Mouse (Mus musculus) CH12.LX (cell line): ENCODE data around the gene 1700069L16Rik. TPM values are rescaled to one million over a fixed set of nuclear protein-coding genes. Genes with fewer than 3 reads are reported as not detected.
A peak's percentile ranks its signal among the peaks of the same experiment; 100 is the strongest.

Experiments
- DNase-seq: peaks from one replicate; pipeline ENCODE4 v3.0.0-alpha.2; 2013; ENCODE audit errors: extremely low read depth
- H3K27ac ChIP-seq: 2 replicates; pipeline ENCODE4 v1.5.1; 2012; ENCODE audit warnings: low read depth, mild to moderate bottlenecking, control low read depth, moderate library complexity; ENCODE audit not compliant: insufficient read depth
- H3K27me3 ChIP-seq: replicated peaks from 2 replicates; pipeline ENCODE3; 2012; ENCODE audit warnings: inconsistent platforms
- H3K36me3 ChIP-seq, 2 experiments: replicated peaks in 1 of 2; 2 replicates each; pipeline versions ENCODE3 to v1.6.1; 2012; ENCODE audit warnings: inconsistent platforms in 1 of 2, low read length in 1 of 2, mild to moderate bottlenecking in 1 of 2, mixed read lengths in 1 of 2, moderate library complexity in 1 of 2; ENCODE audit not compliant: control insufficient read depth in 1 of 2, insufficient read depth in 1 of 2
- H3K4me1 ChIP-seq, 2 experiments: 2 replicates each; pipeline ENCODE4 v1.6.1; 2012; ENCODE audit warnings: inconsistent platforms in 1 of 2, moderate library complexity in 1 of 2; ENCODE audit not compliant: insufficient read depth in 2 of 2, control insufficient read depth in 1 of 2
- H3K4me2 ChIP-seq: 2 replicates; pipeline ENCODE4 v1.6.1; 2012; ENCODE audit warnings: low read depth, mild to moderate bottlenecking, control low read depth; ENCODE audit not compliant: poor library complexity, insufficient read depth, severe bottlenecking
- H3K4me3 ChIP-seq, 3 experiments: fragments of 150-350 bp in 1 of 3; sonication (generic) in 1 of 3; replicated peaks in 1 of 3; 2 replicates each; pipeline versions ENCODE3 to v1.5.1; 2011 to 2012; ENCODE audit warnings: low read depth in 2 of 3, low read length in 2 of 3, mild to moderate bottlenecking in 2 of 3, moderate library complexity in 2 of 3, control low read depth in 1 of 3, improper control_type of control experiment in 1 of 3, inconsistent platforms in 1 of 3, mixed read lengths in 1 of 3; ENCODE audit not compliant: poor library complexity in 1 of 3
- H3K79me2 ChIP-seq: replicated peaks from 2 replicates; pipeline ENCODE4 v1.6.1; 2012; ENCODE audit warnings: mild to moderate bottlenecking, moderate library complexity; ENCODE audit not compliant: control insufficient read depth, poor library complexity, insufficient read depth, severe bottlenecking; ENCODE audit errors: extremely low read depth
- H3K9ac ChIP-seq: 2 replicates; pipeline ENCODE4 v1.6.1; 2012; ENCODE audit warnings: low read depth, mild to moderate bottlenecking, control low read depth, moderate library complexity; ENCODE audit not compliant: insufficient read depth
- H3K9me3 ChIP-seq: replicated peaks from 2 replicates; pipeline ENCODE3; 2012; ENCODE audit warnings: low read length, inconsistent platforms, mixed read lengths
- BHLHE40 ChIP-seq: IDR thresholded peaks from 2 replicates; pipeline ENCODE4 v1.6.1; 2011; ENCODE audit warnings: mild to moderate bottlenecking, low read depth, low read length, improper control_type of control experiment
- CHD1 ChIP-seq: IDR thresholded peaks from 2 replicates; pipeline ENCODE4 v1.6.1; 2012; ENCODE audit warnings: low read depth, low read length, improper control_type of control experiment, inconsistent platforms
- CHD2 ChIP-seq: IDR thresholded peaks from 2 replicates; pipeline ENCODE4 v1.6.1; 2011; ENCODE audit warnings: low read length, improper control_type of control experiment
- CTCF ChIP-seq, 2 experiments: IDR thresholded peaks in 1 of 2; conservative IDR thresholded peaks in 1 of 2; 2 replicates each; pipeline ENCODE4 v1.5.1; 2011 to 2012; ENCODE audit warnings: low read depth in 2 of 2, low read length in 2 of 2, improper control_type of control experiment in 1 of 2, inconsistent platforms in 1 of 2, mild to moderate bottlenecking in 1 of 2, moderate library complexity in 1 of 2
- ELF1 ChIP-seq: IDR thresholded peaks from 2 replicates; pipeline ENCODE4 v1.6.1; 2014; ENCODE audit warnings: low read depth, mild to moderate bottlenecking, inconsistent platforms, low read length, improper control_type of control experiment
- EP300 ChIP-seq: IDR thresholded peaks from 2 replicates; pipeline ENCODE4 v1.6.1; 2011; ENCODE audit warnings: low read length, improper control_type of control experiment
- ETS1 ChIP-seq: conservative IDR thresholded peaks from 2 replicates; pipeline ENCODE4 v1.6.1; 2012; ENCODE audit warnings: low read depth, mild to moderate bottlenecking, inconsistent platforms, low read length, improper control_type of control experiment, moderate library complexity
- GABPA ChIP-seq: IDR thresholded peaks from 2 replicates; pipeline ENCODE4 v1.6.1; 2012; ENCODE audit warnings: low read depth, low read length, improper control_type of control experiment, inconsistent platforms; ENCODE audit not compliant: insufficient replicate concordance
- HCFC1 ChIP-seq: IDR thresholded peaks from 2 replicates; pipeline ENCODE4 v1.6.1; 2012; ENCODE audit warnings: low read depth, mild to moderate bottlenecking, inconsistent platforms, low read length, improper control_type of control experiment
- IRF4 ChIP-seq: IDR thresholded peaks from 2 replicates; pipeline ENCODE4 v1.6.1; 2014; ENCODE audit warnings: low read depth, mild to moderate bottlenecking, inconsistent platforms, low read length, improper control_type of control experiment
- JUN ChIP-seq: IDR thresholded peaks from 2 replicates; pipeline ENCODE4 v1.6.1; 2011; ENCODE audit warnings: low read depth, mild to moderate bottlenecking, low read length, improper control_type of control experiment, moderate library complexity; ENCODE audit not compliant: insufficient read depth
- JUND ChIP-seq: conservative IDR thresholded peaks from 2 replicates; pipeline ENCODE4 v1.6.1; 2011; ENCODE audit warnings: low read depth, low read length, improper control_type of control experiment
- KAT2A ChIP-seq: IDR thresholded peaks from 2 replicates; pipeline ENCODE4 v1.6.1; 2012; ENCODE audit warnings: low read length, improper control_type of control experiment, inconsistent platforms; ENCODE audit not compliant: insufficient replicate concordance
- MAX ChIP-seq: IDR thresholded peaks from 2 replicates; pipeline ENCODE4 v1.6.1; 2011; ENCODE audit warnings: low read length, improper control_type of control experiment
- MEF2A ChIP-seq: IDR thresholded peaks from 2 replicates; pipeline ENCODE4 v1.6.1; 2014; ENCODE audit warnings: low read depth, mild to moderate bottlenecking, inconsistent platforms, low read length, improper control_type of control experiment, borderline replicate concordance
- MYC ChIP-seq: IDR thresholded peaks from 2 replicates; pipeline ENCODE4 v1.6.1; 2011; ENCODE audit warnings: low read depth, mild to moderate bottlenecking, improper control_type of control experiment, low read length
- NELFE ChIP-seq: IDR thresholded peaks from 2 replicates; pipeline ENCODE4 v1.6.1; 2011; ENCODE audit warnings: low read depth, low read length, improper control_type of control experiment
- NRF1 ChIP-seq: IDR thresholded peaks from 2 replicates; pipeline ENCODE4 v1.6.1; 2014; ENCODE audit warnings: low read depth, mild to moderate bottlenecking, inconsistent platforms, low read length, improper control_type of control experiment, moderate library complexity
- PAX5 ChIP-seq: IDR thresholded peaks from 2 replicates; pipeline ENCODE4 v1.6.1; 2012; ENCODE audit warnings: low read length, inconsistent platforms, mixed read lengths
- POLR2A ChIP-seq: IDR thresholded peaks from 2 replicates; pipeline ENCODE4 v1.6.1; 2011; ENCODE audit warnings: low read depth, mild to moderate bottlenecking, improper control_type of control experiment, low read length
- POLR2AphosphoS2 ChIP-seq: IDR thresholded peaks from 2 replicates; pipeline ENCODE4 v1.6.1; 2011; ENCODE audit warnings: low read depth, low read length, improper control_type of control experiment
- RAD21 ChIP-seq: IDR thresholded peaks from 2 replicates; pipeline ENCODE4 v1.6.1; 2011; ENCODE audit warnings: low read depth, mild to moderate bottlenecking, low read length, improper control_type of control experiment, moderate library complexity
- RCOR1 ChIP-seq: conservative IDR thresholded peaks from 2 replicates; pipeline ENCODE4 v1.6.1; 2012; ENCODE audit warnings: low read depth, mild to moderate bottlenecking, inconsistent platforms, low read length, improper control_type of control experiment
- SIN3A ChIP-seq: IDR thresholded peaks from 2 replicates; pipeline ENCODE4 v1.6.1; 2012; ENCODE audit warnings: low read length, improper control_type of control experiment, inconsistent platforms
- SMC3 ChIP-seq: IDR thresholded peaks from 2 replicates; pipeline ENCODE4 v1.6.1; 2011; ENCODE audit warnings: low read depth, low read length, improper control_type of control experiment
- TCF12 ChIP-seq: IDR thresholded peaks from 2 replicates; pipeline ENCODE4 v1.6.1; 2014; ENCODE audit warnings: low read depth, mild to moderate bottlenecking, inconsistent platforms, low read length, improper control_type of control experiment
- UBTF ChIP-seq: IDR thresholded peaks from 2 replicates; pipeline ENCODE4 v1.6.1; 2012; ENCODE audit warnings: low read depth, mild to moderate bottlenecking, inconsistent platforms, low read length, improper control_type of control experiment, moderate library complexity
- USF1 ChIP-seq: IDR thresholded peaks from 2 replicates; pipeline ENCODE4 v1.6.1; 2014; ENCODE audit warnings: low read depth, mild to moderate bottlenecking, inconsistent platforms, low read length, improper control_type of control experiment
- USF2 ChIP-seq: conservative IDR thresholded peaks from 2 replicates; pipeline ENCODE4 v1.6.1; 2011; ENCODE audit warnings: low read depth, low read length, improper control_type of control experiment
- ZC3H11A ChIP-seq: IDR thresholded peaks from 2 replicates; pipeline ENCODE4 v1.6.1; 2012; ENCODE audit warnings: low read depth, mild to moderate bottlenecking, inconsistent platforms, low read length, improper control_type of control experiment
- ZKSCAN1 ChIP-seq: IDR thresholded peaks from 2 replicates; pipeline ENCODE4 v1.6.1; 2012; ENCODE audit warnings: low read depth, inconsistent platforms, low read length, improper control_type of control experiment, borderline replicate concordance
- ZMIZ1 ChIP-seq: IDR thresholded peaks from 2 replicates; pipeline ENCODE4 v1.6.1; 2012; ENCODE audit warnings: low read depth, mild to moderate bottlenecking, inconsistent platforms, low read length, improper control_type of control experiment
- dilution Hi-C: fragments of 300-500 bp; cut with MboI; formaldehyde crosslinking; loops from 2 replicates; pipeline ENCODE4 v1.14.3; 2020; ENCODE audit warnings: low sequenced_read_pairs; ENCODE audit not compliant: extremely low pct_unique_long_range_greater_than_20kb, extremely low pct_ligation_motif_present
- in situ Hi-C: fragments of 300-500 bp; cut with MboI; formaldehyde crosslinking; loops from 3 replicates; pipeline ENCODE4 v1.14.3; 2019; ENCODE audit warnings: low sequenced_read_pairs, low pct_ligation_motif_present, low pct_unique_long_range_greater_than_20kb, mixed read lengths
- polyA plus RNA-seq: library from polyadenylated mRNA; unstranded; fragments of >175 nt; gene quantifications from 2 replicates; pipeline ENCODE4 v1.2.1, GENCODE M21; 2012; ENCODE audit warnings: low read depth; ENCODE audit not compliant: insufficient read length
- total RNA-seq, 2 experiments: library from RNA; depleted of rRNA; stranded (reverse); fragments of 300-350 nt in 1 of 2; fragments of >200 nt in 1 of 2; gene quantifications; 2 replicates each; pipeline ENCODE4 v1.2.3; 2012 to 2014

1700069L16Rik gene
- total RNA-seq (2012; rRNA removed) (not detected in 2 replicates), total RNA-seq (2014; rRNA removed) (not detected in 2 replicates), polyA plus RNA-seq (not detected in 2 replicates)

DNA sequence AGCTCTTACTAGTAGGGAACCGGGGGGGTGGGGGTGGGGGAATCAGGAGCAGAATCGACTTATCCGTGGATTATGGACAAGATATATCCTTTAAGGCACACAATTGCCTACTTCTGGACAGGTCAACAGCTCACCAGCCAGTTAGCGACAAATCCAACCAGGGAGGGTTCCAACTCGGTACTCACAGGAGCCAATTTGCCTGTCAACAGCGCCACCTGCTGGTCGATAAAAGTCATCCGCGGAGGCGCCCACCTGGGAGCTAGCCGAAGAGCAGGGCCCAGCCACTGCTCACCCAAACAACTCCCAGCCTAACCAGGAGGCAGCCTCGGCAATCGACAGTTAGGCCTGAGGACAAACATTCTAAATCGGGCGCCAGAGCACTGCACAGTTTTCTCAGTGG is at the start of gene 1700069L16Rik:
TSS of gene 1700069L16Rik (minus strand) at position 327 of the 400 bp plus-strand sequence.
- no peak within 1 kb of the TSS for H3K9ac ChIP-seq
- H3K4me2 ChIP-seq, result no peak within 1 kb of the TSS
- DNase-seq, result peak; percentile 84
- peaks cover 3 to 7% of the 10 kb centered on the region in 2 experiments; a peak in 3 of 4 replicates for H3K4me1 ChIP-seq
- H3K79me2 ChIP-seq, result no peaks in the 10 kb centered on the region
- H3K9me3 ChIP-seq, result peaks cover 7% of the 10 kb centered on the region
- TF ChIP-seq KAT2A (no peak), RCOR1 (no peak), CTCF (conservative IDR thresholded peaks at IDR 0.05 in 1 of 2, IDR thresholded peaks at IDR 0.05 in 1 of 2; ENCODE audit: low read depth in 2 of 2, low read length in 2 of 2) (peak; percentile 55 to 91; a peak in 3 of 4 replicates), RAD21 (peak; percentile 94), USF1 (no peak), ZC3H11A (peak; percentile 58), SMC3 (peak; percentile 94), POLR2A (no peak), IRF4 (peak; percentile 18; the same call in 1 of the 2 replicates), BHLHE40 (no peak), UBTF (no peak), JUN (no peak), CHD1 (no peak)
- TF ChIP-seq, all 38 proteins: peak for 5
- in situ Hi-C loops (no loop called here), dilution Hi-C loops (no loop called here)
- no peak within 1 kb of the TSS for H3K4me3 ChIP-seq
- H3K27ac ChIP-seq, result no peak within 1 kb of the TSS
- H3K27me3 ChIP-seq, result peaks cover 53% of the 10 kb centered on the region
- H3K36me3 ChIP-seq, result no peaks in the 10 kb centered on the region

GRCm38 (mm10) chr5:113773664-113774063 is 49.1 kb upstream of the 1700069L16Rik start:
- peak overlapping the region; percentile 99 for H3K4me2 ChIP-seq
- H3K79me2 ChIP-seq, result peaks cover 42% of the 10 kb centered on the region
- no peaks in the 10 kb centered on the region for H3K9me3 ChIP-seq
- peaks cover 26 to 47% of the 10 kb centered on the region in 2 experiments for H3K36me3 ChIP-seq
- dilution Hi-C loops (no loop called here), in situ Hi-C loops (loop anchor here (10.0 kb wide), 1 partner anchor 61 kb away; the partner anchor contains the start of gene Selplg)
- no peak overlapping the region; the same call in 1 of the 2 replicates for H3K27ac ChIP-seq
- H3K4me3 ChIP-seq, result peak overlapping the region; percentile 97 to 100 (median 98)
- H3K27me3 ChIP-seq, result no peaks in the 10 kb centered on the region
- peak; percentile 88 for DNase-seq
- peaks cover 40 to 65% of the 10 kb centered on the region in 2 experiments for H3K4me1 ChIP-seq
- peak overlapping the region; percentile 84; the same call in 1 of the 2 replicates for H3K9ac ChIP-seq
- TF ChIP-seq NELFE (peak; percentile 70), JUND (peak; percentile 58; the same call in 1 of the 2 replicates), CTCF (conservative IDR thresholded peaks at IDR 0.05 in 1 of 2, IDR thresholded peaks at IDR 0.05 in 1 of 2; ENCODE audit: low read depth in 2 of 2, low read length in 2 of 2) (peak; percentile 60 to 98), ZKSCAN1 (no peak), ZMIZ1 (no peak), USF1 (no peak), MEF2A (peak; percentile 60), PAX5 (no peak), BHLHE40 (peak; percentile 65), ETS1 (peak; percentile 61; the same call in 1 of the 2 replicates), SIN3A (peak; percentile 97), NRF1 (peak; percentile 38; the same call in 1 of the 2 replicates), ELF1 (no peak), JUN (peak; percentile 35; the same call in 1 of the 2 replicates), CHD2 (peak; percentile 28; the same call in 1 of the 2 replicates), HCFC1 (peak; percentile 48; the same call in 1 of the 2 replicates), TCF12 (no peak), USF2 (no peak), MYC (0 out of 2 replicates have a peak, but pooled peaks have one; percentile 37), MAX (peak; percentile 50; the same call in 1 of the 2 replicates), GABPA (no peak), EP300 (peak; percentile 57; the same call in 1 of the 2 replicates), POLR2AphosphoS2 (no peak)
